Mouse (Mus musculus) ES-E14 (cell line): ENCODE measurements at regions not wholly inside any gene's neighbourhood (a gene's known extent, or its start where the extent isn't known, plus 50 kb on each side); places are given as distances from the start of the nearest gene placed in this dataset.

Source experiments
- DNase-seq: peaks from one replicate; pipeline ENCODE4 v3.0.0-alpha.2; 2013; ENCODE audit warnings: low read depth, low spot score
- H3K27ac ChIP-seq: 2 replicates; pipeline ENCODE4 v1.5.1; 2012; ENCODE audit warnings: low read depth, mild to moderate bottlenecking, low read length, moderate library complexity, mixed read lengths; ENCODE audit not compliant: poor library complexity, insufficient read depth, severe bottlenecking
- H3K36me3 ChIP-seq: 2 replicates; pipeline ENCODE4 v1.6.1; 2012; ENCODE audit warnings: mild to moderate bottlenecking, low read length, moderate library complexity, mixed read lengths; ENCODE audit not compliant: control insufficient read depth, poor library complexity, insufficient read depth, severe bottlenecking
- H3K4me1 ChIP-seq, 2 experiments: fragments of 150-350 bp in 1 of 2; sonication (generic) in 1 of 2; 2 replicates each; pipeline ENCODE4 v1.6.1; 2012; ENCODE audit warnings: low read length in 2 of 2, mild to moderate bottlenecking in 1 of 2, mixed read lengths in 1 of 2; ENCODE audit not compliant: control insufficient read depth in 2 of 2, insufficient read depth in 2 of 2, poor library complexity in 1 of 2
- H3K4me3 ChIP-seq, 2 experiments: fragments of 150-350 bp in 1 of 2; sonication (generic) in 1 of 2; 2 replicates each; pipeline ENCODE4 v1.5.1; 2012; ENCODE audit warnings: low read length in 2 of 2, low read depth in 1 of 2, mild to moderate bottlenecking in 1 of 2, mixed read lengths in 1 of 2; ENCODE audit not compliant: insufficient read depth in 1 of 2, poor library complexity in 1 of 2, severe bottlenecking in 1 of 2
- H3K9ac ChIP-seq: 2 replicates; pipeline ENCODE4 v1.6.1; 2012; ENCODE audit warnings: low read depth, mild to moderate bottlenecking, low read length, mixed read lengths; ENCODE audit not compliant: poor library complexity, insufficient read depth, severe bottlenecking
- H3K9me3 ChIP-seq: fragments of 150-350 bp; sonication (generic); 2 replicates; pipeline ENCODE4 v1.6.1; 2012; ENCODE audit warnings: low read depth, mild to moderate bottlenecking, low read length; ENCODE audit not compliant: control insufficient read depth, insufficient read depth
- CHD2 ChIP-seq: IDR thresholded peaks from 2 replicates; pipeline ENCODE4 v1.6.1; 2014; ENCODE audit warnings: mild to moderate bottlenecking, low read depth, low read length, inconsistent platforms
- HCFC1 ChIP-seq: IDR thresholded peaks from 2 replicates; pipeline ENCODE4 v1.6.1; 2012; ENCODE audit warnings: low read length, inconsistent platforms, borderline replicate concordance; ENCODE audit not compliant: insufficient read depth
- MAFK ChIP-seq: IDR thresholded peaks from 2 replicates; pipeline ENCODE4 v1.6.1; 2014; ENCODE audit warnings: mild to moderate bottlenecking, low read depth, low read length, inconsistent platforms; ENCODE audit not compliant: insufficient read depth
- ZC3H11A ChIP-seq: IDR thresholded peaks from 2 replicates; pipeline ENCODE4 v1.6.1; 2012; ENCODE audit warnings: low read depth, mild to moderate bottlenecking, inconsistent platforms, low read length, borderline replicate concordance
- ZNF384 ChIP-seq: IDR thresholded peaks from 2 replicates; pipeline ENCODE4 v1.6.1; 2012; ENCODE audit warnings: low read depth, low read length, inconsistent platforms
- in situ Hi-C, 2 experiments: fragments of 600-800 bp; cut with MboI; formaldehyde crosslinking; loops; one replicate each; pipeline ENCODE4 v1.15.1; 2025; ENCODE audit warnings: low sequenced_read_pairs in 2 of 2, inconsistent platforms in 1 of 2; ENCODE audit not compliant: unreplicated experiment in 2 of 2

DNA sequence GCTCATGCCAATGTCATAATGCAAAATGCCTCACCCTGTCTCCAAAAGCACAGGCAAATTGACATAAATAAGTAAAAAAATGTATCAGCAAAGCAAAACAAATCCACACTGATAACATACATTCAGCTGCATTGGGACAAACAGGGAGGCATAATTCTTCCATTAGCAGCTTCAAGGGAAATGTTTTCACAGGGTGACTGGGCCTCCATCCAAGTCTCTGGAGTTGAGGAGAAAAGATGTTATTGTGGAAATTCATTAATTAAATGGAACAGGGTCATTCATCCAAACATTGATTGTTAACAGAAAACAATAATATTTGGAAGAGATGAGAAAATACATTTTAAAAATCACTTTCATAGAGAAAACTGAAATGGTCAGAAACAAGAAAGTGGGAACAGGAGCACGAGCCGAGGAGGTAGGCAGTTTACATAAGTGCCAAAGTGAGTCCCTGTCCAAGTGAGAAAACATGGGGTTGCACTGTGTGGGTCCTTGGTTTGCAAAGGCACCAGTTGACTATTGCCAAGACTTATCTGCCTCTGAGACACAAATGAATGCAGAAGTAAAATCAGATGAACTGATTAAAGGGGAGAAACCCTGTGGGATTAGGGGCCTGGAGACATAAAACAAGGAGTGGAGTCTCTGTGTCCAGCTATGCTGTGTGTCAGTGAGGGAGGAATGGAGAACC, 114.3 kb upstream of the Gpc6 start:
- DNase-seq: no peak
- H3K9me3 ChIP-seq: no peaks in the 10 kb centered on the region
- no peak for TF ChIP-seq ZNF384
- TF ChIP-seq MAFK: no peak
- no peak for TF ChIP-seq CHD2
- TF ChIP-seq HCFC1: no peak
- TF ChIP-seq ZC3H11A: no peak
- no peaks in the 10 kb centered on the region for H3K4me1 ChIP-seq
- H3K36me3 ChIP-seq: no peaks in the 10 kb centered on the region
- no peak overlapping the region for H3K9ac ChIP-seq
- H3K27ac ChIP-seq: no peak overlapping the region
- H3K4me3 ChIP-seq: no peak overlapping the region
- in situ Hi-C loops: no loop called here

DNA sequence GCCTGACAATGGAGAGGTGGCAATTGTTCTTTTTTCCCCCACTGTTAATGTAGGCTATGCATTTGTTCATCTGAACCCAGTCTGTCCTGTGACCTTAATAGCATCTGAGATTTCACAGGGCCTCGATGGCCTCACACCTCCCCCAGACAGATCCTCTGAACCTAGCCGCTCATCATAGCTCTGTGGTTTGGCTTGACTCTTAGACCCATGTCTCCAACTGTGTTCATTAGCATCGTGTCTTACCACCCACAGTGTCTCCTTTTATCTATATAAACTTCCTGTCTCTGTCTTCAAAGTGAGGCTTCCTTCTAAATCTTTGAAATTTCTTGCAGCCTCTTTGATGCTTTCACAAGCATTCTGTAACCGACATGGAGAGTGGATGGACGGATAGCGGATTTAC, 87.9 kb upstream of the Gpc6 start:
- TF ChIP-seq HCFC1 (no peak), ZNF384 (no peak), CHD2 (no peak), MAFK (no peak), ZC3H11A (no peak)
- H3K36me3 ChIP-seq: no peaks in the 10 kb centered on the region
- H3K4me3 ChIP-seq: no peak overlapping the region
- H3K9me3 ChIP-seq: no peaks in the 10 kb centered on the region
- peak; percentile 8 for DNase-seq
- H3K4me1 ChIP-seq: no peaks in the 10 kb centered on the region
- no peak overlapping the region for H3K27ac ChIP-seq
- no peak overlapping the region for H3K9ac ChIP-seq
- in situ Hi-C loops: no loop called here

DNA sequence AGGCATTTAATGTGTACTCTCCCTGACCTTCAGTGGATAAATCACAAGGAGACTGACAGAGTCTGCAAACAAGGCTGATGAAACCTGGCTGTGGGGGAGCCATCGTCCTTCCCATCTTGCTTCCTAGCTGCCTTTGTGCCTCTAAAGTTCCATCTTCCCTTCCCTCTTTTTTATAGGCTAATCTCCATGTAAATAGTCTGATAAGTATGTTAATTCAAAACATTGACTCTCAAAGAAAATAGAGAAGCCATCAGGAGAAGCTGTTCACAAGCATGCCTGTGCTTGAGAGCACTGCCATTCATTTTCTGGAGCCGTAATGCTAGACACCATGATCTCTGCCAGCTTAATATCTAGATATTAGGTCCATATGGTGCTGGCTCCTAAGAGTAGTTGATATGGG, 55.7 kb upstream of the Gpc6 start:
- Histone ChIP-seq H3K9me3 (no peaks in the 10 kb centered on the region), H3K36me3 (no peaks in the 10 kb centered on the region), H3K9ac (no peak overlapping the region), H3K4me1 (peaks cover 0 to 2% of the 10 kb centered on the region in 2 experiments; a peak in 1 of 4 replicates), H3K27ac (no peak overlapping the region), H3K4me3 (no peak overlapping the region)
- TF ChIP-seq ZNF384 (0 out of 2 replicates have a peak, but pooled peaks have one; percentile 42), MAFK (no peak)
- in situ Hi-C loops: no loop called here
- DNase-seq: peak; percentile 56

- DNase-seq: peak; percentile 28
- no peak overlapping the region for H3K4me3 ChIP-seq
- no peak overlapping the region for H3K27ac ChIP-seq
- TF ChIP-seq ZNF384 (no peak), ZC3H11A (no peak), HCFC1 (no peak), MAFK (no peak), CHD2 (no peak)
- peaks cover 0 to 2% of the 10 kb centered on the region in 2 experiments; a peak in 1 of 4 replicates for H3K4me1 ChIP-seq
- in situ Hi-C loops: no loop called here
- no peak overlapping the region for H3K9ac ChIP-seq
- H3K9me3 ChIP-seq: no peaks in the 10 kb centered on the region
- H3K36me3 ChIP-seq: no peaks in the 10 kb centered on the region
Observed at GRCm38 (mm10) chr14:116869996-116870395, 55.1 kb upstream of the Gpc6 start.
